Mouse (Mus musculus) leukemia stem cell, adult 10-12 weeks (primary cell): Measurements from ENCODE around the gene Mmp14. TPM values are rescaled to one million over a fixed set of nuclear protein-coding genes. Genes with fewer than 3 reads are reported as not detected.

ENCODE experiments used
- polyA plus RNA-seq: library from polyadenylated mRNA; stranded (reverse); fragments of >175 nt; gene quantifications from 2 replicates; pipeline ENCODE4 v1.2.3, GENCODE M21; 2012; ENCODE audit warnings: low replicate concordance

Gene Mmp14
- polyA plus RNA-seq: 220 and 342 TPM in 2 replicates

GRCm38 (mm10) chr14:54431334-54432077 is at the start of gene Mmp14:
Gene Mmp14 (plus strand): TSS chr14:54431612.

GRCm38 (mm10) chr14:54417623-54418081 is 13.8 kb upstream of the Mmp14 start, which contains the start of gene Slc7a7:
Gene Slc7a7 (minus strand): TSS chr14:54417780.

GRCm38 (mm10) chr14:54426689-54427398 is 4.6 kb upstream of the Mmp14 start, which contains the start of gene Mrpl52:
Gene Mrpl52 (plus strand): TSS chr14:54426909.

GRCm38 (mm10) chr14:54463959-54464292 is 32.5 kb downstream of the Mmp14 start, which contains the start of gene Lrp10:
Gene Lrp10 (plus strand): TSS chr14:54464137.

DNA sequence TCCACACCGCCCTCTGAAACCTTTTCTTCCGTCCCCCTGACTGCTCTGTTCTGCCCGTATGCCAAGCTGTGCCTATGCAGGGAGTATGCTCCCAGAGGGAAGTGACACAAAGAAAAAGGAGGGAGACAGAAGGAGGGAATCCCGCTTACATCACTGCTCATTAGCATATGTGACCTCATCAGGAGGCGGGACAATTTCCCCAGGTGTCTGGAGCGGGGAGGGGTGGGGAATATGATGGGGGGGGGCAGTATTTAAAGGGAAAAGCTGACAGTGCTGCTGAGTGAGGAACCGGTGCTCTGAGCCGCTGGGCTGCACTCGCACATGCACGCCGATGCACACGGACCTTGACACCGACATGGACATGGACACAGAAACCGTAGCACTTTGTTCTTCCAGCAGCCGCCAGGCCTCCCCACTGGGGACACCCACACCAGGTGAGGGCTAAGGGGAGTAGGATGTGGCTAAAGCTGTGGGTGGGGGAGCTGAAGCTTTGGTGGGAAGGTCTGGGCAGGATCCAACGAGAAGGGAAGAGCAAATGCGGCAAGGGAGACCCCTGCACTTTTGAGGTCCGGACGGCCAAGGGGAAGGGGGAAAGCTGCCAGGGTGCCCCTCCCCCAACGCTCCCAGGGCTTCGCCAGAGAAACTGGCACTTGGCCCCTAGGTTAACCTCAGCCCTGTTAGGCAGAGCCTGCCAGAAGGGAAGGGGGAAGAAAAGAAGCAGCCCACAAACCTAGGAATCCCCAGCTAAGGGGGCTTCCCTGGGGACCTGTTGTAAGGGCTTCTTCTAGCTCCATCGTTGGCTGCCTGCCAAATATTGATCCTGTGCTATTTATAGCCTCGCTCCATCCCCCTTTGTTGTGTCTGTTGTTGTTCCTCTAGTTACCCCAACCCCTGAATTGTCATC is 44.8 kb downstream of the Mmp14 start, which contains the start of gene Rem2:
Gene Rem2 (plus strand): TSS at position 160 of the 904 bp plus-strand sequence.

Other genes with a start within 250 kb of the Mmp14 start
- gene Dad1, start 177.5 kb upstream of the Mmp14 start, polyA plus RNA-seq: 37.1 and 63.9 TPM in 2 replicates
- gene Abhd4, start 177.4 kb upstream of the Mmp14 start, polyA plus RNA-seq: 3.1 and 24.7 TPM in 2 replicates
- gene Olfr49, start 146.7 kb upstream of the Mmp14 start, polyA plus RNA-seq: not detected in 2 replicates
- gene Oxa1l, start 70.8 kb upstream of the Mmp14 start, polyA plus RNA-seq: 143 and 225 TPM in 2 replicates
- 8.1 and 14.1 TPM in 2 replicates for gene Slc7a7, start 13.8 kb upstream of the Mmp14 start, polyA plus RNA-seq
- 1,477 and 3,957 TPM in 2 replicates for gene Mrpl52, start 4.7 kb upstream of the Mmp14 start, polyA plus RNA-seq
- 496 and 711 TPM in 2 replicates for gene Lrp10, start 32.5 kb downstream of the Mmp14 start, polyA plus RNA-seq
- gene Rem2, start 44.5 kb downstream of the Mmp14 start, polyA plus RNA-seq: 1.6 and 2.7 TPM in 2 replicates
- 96.6 and 164 TPM in 2 replicates for gene Prmt5, start 85.9 kb downstream of the Mmp14 start, polyA plus RNA-seq
- 15.6 and 36.3 TPM in 2 replicates for gene Haus4, start 123.0 kb downstream of the Mmp14 start, polyA plus RNA-seq
- 0.08 and 0.12 TPM in 2 replicates for gene Ajuba, start 145.9 kb downstream of the Mmp14 start, polyA plus RNA-seq
- gene 4931414P19Rik, start 174.4 kb downstream of the Mmp14 start, polyA plus RNA-seq: 2.6 and 13.9 TPM in 2 replicates
- gene Psmb5, start 186.4 kb downstream of the Mmp14 start, polyA plus RNA-seq: 112 and 139 TPM in 2 replicates
- not detected in 2 replicates for gene Psmb11, start 189.8 kb downstream of the Mmp14 start, polyA plus RNA-seq
- not detected in 2 replicates for gene Gm17606, start 209.3 kb downstream of the Mmp14 start, polyA plus RNA-seq
- gene Cdh24, start 209.8 kb downstream of the Mmp14 start, polyA plus RNA-seq: 2.7 and 4.7 TPM in 2 replicates